Mouse (Mus musculus) mouse trophoblast stem cell (cell line): ENCODE measurements around the gene Tsfm.

Source experiments
- in situ Hi-C, 2 experiments: fragments of 300-500 bp; cut with MseI, MboI; formaldehyde crosslinking; loops; 2 replicates in 1 of 2; 3 replicates in 1 of 2; pipeline ENCODE4 v1.15.1; 2025

Tsfm gene

GRCm38 (mm10) chr10:127041774-127042338 lies 11.2 kb upstream of the Tsfm start:
- in situ Hi-C loops: no loop called here

- in situ Hi-C loops: no loop called here
Measured at GRCm38 (mm10) chr10:127041274-127041766, 10.7 kb upstream of the Tsfm start, which contains the start of the genes Mettl1 and Eef1akmt3. Gene Mettl1, plus strand, starts transcription at chr10:127041414. Gene Eef1akmt3, minus strand, starts transcription at chr10:127041513.

- in situ Hi-C loops: no loop called here
Measured at GRCm38 (mm10) chr10:127040569-127041214, 10.1 kb upstream of the Tsfm start.

- in situ Hi-C loops: no loop called here
Measured at GRCm38 (mm10) chr10:127037641-127038040, 7.0 kb upstream of the Tsfm start.

- in situ Hi-C loops: no loop called here
Measured at GRCm38 (mm10) chr10:127036273-127036672, 5.6 kb upstream of the Tsfm start.

- in situ Hi-C loops: no loop called here
Measured at GRCm38 (mm10) chr10:127033301-127033741, 2.7 kb upstream of the Tsfm start.

- in situ Hi-C loops: no loop called here
Measured at GRCm38 (mm10) chr10:127018422-127018821, 12.2 kb downstream of the Tsfm start.

GRCm38 (mm10) chr10:127017071-127017470 lies 13.6 kb downstream of the Tsfm start:
- in situ Hi-C loops: no loop called here

- in situ Hi-C loops: no loop called here
Measured at GRCm38 (mm10) chr10:127016488-127016887, 14.2 kb downstream of the Tsfm start.

- in situ Hi-C loops: no loop called here
Measured at GRCm38 (mm10) chr10:127003806-127004205, 26.8 kb downstream of the Tsfm start.

- in situ Hi-C loops: no loop called here
Measured at GRCm38 (mm10) chr10:127003334-127003733, 27.3 kb downstream of the Tsfm start.

GRCm38 (mm10) chr10:127002765-127003164 lies 27.9 kb downstream of the Tsfm start:
- in situ Hi-C loops: no loop called here

- in situ Hi-C loops: no loop called here
Measured at GRCm38 (mm10) chr10:127002056-127002455, 28.6 kb downstream of the Tsfm start.

- in situ Hi-C loops: no loop called here
Measured at GRCm38 (mm10) chr10:127001297-127001696, 29.3 kb downstream of the Tsfm start.

GRCm38 (mm10) chr10:127000529-127000928 lies 30.1 kb downstream of the Tsfm start, which contains the start of gene Avil:
Gene Avil, plus strand, starts transcription at chr10:127000709.
- in situ Hi-C loops: no loop called here

GRCm38 (mm10) chr10:126997340-126998113 lies 33.1 kb downstream of the Tsfm start:
- in situ Hi-C loops: no loop called here

- in situ Hi-C loops: loop anchor here (5.0 kb wide), 1 partner anchor 76 kb away; no protein-coding TSS in a partner anchor
Measured at GRCm38 (mm10) chr10:126993621-126994020, 37.0 kb downstream of the Tsfm start.

- in situ Hi-C loops: loop anchor here (5.0 kb wide), 1 partner anchor 74 kb away; no protein-coding TSS in a partner anchor
Measured at GRCm38 (mm10) chr10:126991676-126992075, 39.0 kb downstream of the Tsfm start.

- in situ Hi-C loops: loop anchor here (5.0 kb wide), 1 partner anchor 73 kb away; no protein-coding TSS in a partner anchor
Measured at GRCm38 (mm10) chr10:126990313-126991056, 40.2 kb downstream of the Tsfm start.

- in situ Hi-C loops: no loop called here
Measured at GRCm38 (mm10) chr10:126988513-126989165, 42.0 kb downstream of the Tsfm start.
